Mouse (Mus musculus) embryo, embryonic 9.5 days (tissue): ENCODE measurements at regions not wholly inside any gene's neighbourhood (a gene's known extent, or its start where the extent isn't known, plus 50 kb on each side); places are given as distances from the start of the nearest gene placed in this dataset.

Experiments
- DNase-seq: peaks from one replicate; pipeline ENCODE4 v3.0.0-alpha.2; 2017; ENCODE audit errors: extremely low spot score

- no peak for DNase-seq
Observed at GRCm38 (mm10) chr14:80479918-80480317, 496.0 kb downstream of the Olfm4 start.

- no peak for DNase-seq
Observed at GRCm38 (mm10) chr14:80482771-80483170, 498.9 kb downstream of the Olfm4 start.

- no peak for DNase-seq
Observed at GRCm38 (mm10) chr14:80484256-80484655, 500.4 kb downstream of the Olfm4 start.

GRCm38 (mm10) chr14:80485149-80485548, 501.3 kb downstream of the Olfm4 start:
- no peak for DNase-seq

GRCm38 (mm10) chr14:80486605-80487004, 502.7 kb downstream of the Olfm4 start:
- no peak for DNase-seq

- DNase-seq: no peak
Observed at GRCm38 (mm10) chr14:80492043-80492900, 508.4 kb downstream of the Olfm4 start.

- no peak for DNase-seq
Observed at GRCm38 (mm10) chr14:80492901-80493279, 509.0 kb downstream of the Olfm4 start.

- no peak for DNase-seq
Observed at GRCm38 (mm10) chr14:80504351-80504750, 520.5 kb downstream of the Olfm4 start.

- no peak for DNase-seq
Observed at GRCm38 (mm10) chr14:80516626-80517025, 532.7 kb downstream of the Olfm4 start.

GRCm38 (mm10) chr14:80521216-80521615, 537.3 kb downstream of the Olfm4 start:
- DNase-seq: no peak

GRCm38 (mm10) chr14:80521631-80522030, 537.8 kb downstream of the Olfm4 start:
- DNase-seq: no peak

GRCm38 (mm10) chr14:80522536-80522935, 538.7 kb downstream of the Olfm4 start:
- DNase-seq: no peak

- no peak for DNase-seq
Observed at GRCm38 (mm10) chr14:80528419-80529028, 544.6 kb downstream of the Olfm4 start.

GRCm38 (mm10) chr14:80536044-80536745, 552.3 kb downstream of the Olfm4 start:
- no peak for DNase-seq

GRCm38 (mm10) chr14:80559950-80560349, 576.1 kb downstream of the Olfm4 start:
- no peak for DNase-seq
